Mouse (Mus musculus) bone marrow macrophage, adult 2 months (primary cell): ENCODE data around the gene Rrn3.

Experiments used
- CTCF ChIP-seq: IDR thresholded peaks from 2 replicates; pipeline ENCODE4 v1.5.1; 2012; ENCODE audit warnings: low read depth, mild to moderate bottlenecking, low read length, moderate library complexity
- POLR2A ChIP-seq: IDR thresholded peaks from 2 replicates; pipeline ENCODE4 v1.6.1; 2012; ENCODE audit warnings: mild to moderate bottlenecking, low read depth, low read length, borderline replicate concordance

GRCm38 (mm10) chr16:13848310-13848709 is 67.8 kb downstream of the Rrn3 start:
- TF ChIP-seq CTCF, result no peak
- no peak for TF ChIP-seq POLR2A
